Mouse (Mus musculus) right cerebral cortex, postnatal 25 days (tissue): Measurements from ENCODE around the gene Gm20708.

Experiments
- DNase-seq: peaks from one replicate; pipeline ENCODE4 v3.0.0; 2022

The Gm20708 gene

GRCm38 (mm10) chr11:117836306-117836705 lies 26.8 kb downstream of the Gm20708 start:
- peak; percentile 49 for DNase-seq

GRCm38 (mm10) chr11:117838572-117838971 lies 29.1 kb downstream of the Gm20708 start:
- no peak for DNase-seq

GRCm38 (mm10) chr11:117839021-117839420 lies 29.6 kb downstream of the Gm20708 start:
- no peak for DNase-seq

- no peak for DNase-seq
These were observed 31.4 kb downstream of the Gm20708 start for GRCm38 (mm10) chr11:117840910-117841309.

GRCm38 (mm10) chr11:117843434-117843833 lies 34.0 kb downstream of the Gm20708 start:
- no peak for DNase-seq

- DNase-seq = no peak
These were observed 35.5 kb downstream of the Gm20708 start for GRCm38 (mm10) chr11:117844997-117845396.

GRCm38 (mm10) chr11:117845651-117846050 lies 36.2 kb downstream of the Gm20708 start:
- DNase-seq = no peak

GRCm38 (mm10) chr11:117846640-117847039 lies 37.2 kb downstream of the Gm20708 start:
- no peak for DNase-seq

- no peak for DNase-seq
These were observed 38.2 kb downstream of the Gm20708 start for GRCm38 (mm10) chr11:117847593-117848215.

GRCm38 (mm10) chr11:117848271-117848984 lies 39.0 kb downstream of the Gm20708 start:
- no peak for DNase-seq

- DNase-seq = peak; percentile 96
These were observed 39.7 kb downstream of the Gm20708 start, which contains the start of gene Birc5 for GRCm38 (mm10) chr11:117848985-117849671. Birc5 (plus strand) TSS chr11:117849251.

GRCm38 (mm10) chr11:117852875-117853274 lies 43.4 kb downstream of the Gm20708 start:
- no peak for DNase-seq

- no peak for DNase-seq
These were observed 44.8 kb downstream of the Gm20708 start for GRCm38 (mm10) chr11:117854241-117854640.

GRCm38 (mm10) chr11:117855360-117855759 lies 45.9 kb downstream of the Gm20708 start:
- DNase-seq = no peak

- no peak for DNase-seq
These were observed 46.5 kb downstream of the Gm20708 start for GRCm38 (mm10) chr11:117855975-117856374.

- DNase-seq = no peak
These were observed 48.0 kb downstream of the Gm20708 start for GRCm38 (mm10) chr11:117857462-117857861.

- DNase-seq = no peak
These were observed 48.9 kb downstream of the Gm20708 start for GRCm38 (mm10) chr11:117858392-117858791.

- no peak for DNase-seq
These were observed 51.1 kb downstream of the Gm20708 start, which contains the start of gene Tmem235 for GRCm38 (mm10) chr11:117860601-117861000. Tmem235 (plus strand) TSS chr11:117860752.

- no peak for DNase-seq
These were observed 53.8 kb downstream of the Gm20708 start for GRCm38 (mm10) chr11:117863174-117863856.

GRCm38 (mm10) chr11:117864805-117865204 lies 55.3 kb downstream of the Gm20708 start:
- no peak for DNase-seq

GRCm38 (mm10) chr11:117865988-117866387 lies 56.5 kb downstream of the Gm20708 start:
- no peak for DNase-seq

GRCm38 (mm10) chr11:117870688-117871365 lies 61.4 kb downstream of the Gm20708 start:
- peak; percentile 70 for DNase-seq
